Mouse (Mus musculus) adrenal gland, adult 10 weeks (tissue): ENCODE results near the gene Acacb. TPM values are rescaled to one million over a fixed set of nuclear protein-coding genes. Genes with fewer than 3 reads are reported as not detected.

Experiments
- polyA plus RNA-seq: library from polyadenylated mRNA; stranded (reverse); fragments of 350-450 nt; fragmentation: Illumina TruSeq; extraction: RNeasy Lipid Tissue Mini Kit (QIAGEN cat#74804); gene quantifications from one replicate; pipeline ENCODE4 v1.2.3, GENCODE M21; 2014; ENCODE audit warnings: low read depth, low replicate concordance

The Acacb gene
- 6.4 TPM for polyA plus RNA-seq

DNA sequence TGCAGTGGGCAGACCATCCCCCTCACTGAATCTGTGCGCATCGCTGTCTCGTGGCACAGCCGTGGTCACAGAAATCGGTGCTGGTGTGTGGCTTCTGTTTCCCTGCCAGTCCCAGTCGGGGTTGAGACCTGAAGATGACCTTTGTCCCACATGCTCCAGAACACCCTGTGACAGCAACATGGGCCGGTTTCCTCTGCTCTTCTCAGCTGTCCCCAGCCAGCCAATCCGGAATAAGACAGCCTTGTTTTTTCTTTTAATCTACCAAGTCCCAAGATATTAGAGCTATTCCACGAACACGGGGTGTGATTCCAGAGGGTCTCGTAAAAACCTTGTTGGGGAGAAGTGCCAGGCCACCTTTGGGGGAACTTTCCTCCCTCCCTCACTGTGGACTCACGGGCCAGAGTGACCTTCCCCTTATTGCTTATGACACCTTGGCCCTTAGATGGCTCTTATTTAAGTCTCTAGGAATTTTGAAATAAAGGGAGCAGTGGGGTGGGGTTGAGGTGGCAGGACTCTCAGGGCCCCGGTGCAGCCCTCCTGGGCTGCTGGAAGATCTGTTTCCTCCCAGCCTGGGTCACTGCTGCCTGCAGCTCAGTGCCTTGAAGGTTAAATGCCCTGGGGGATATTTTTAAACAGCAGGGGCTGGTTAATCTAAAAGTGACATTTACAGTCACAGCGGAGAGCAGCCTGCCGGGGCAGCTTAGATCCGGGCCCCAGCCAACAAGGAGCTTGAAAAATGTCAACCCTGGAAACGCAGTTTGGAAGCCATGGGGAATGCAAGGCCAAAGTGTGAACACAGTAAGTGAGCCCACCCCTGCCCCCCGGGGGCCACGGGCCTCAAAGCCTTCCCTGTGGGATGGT, at the start of gene Acacb:
TSS of gene Acacb (plus strand) at position 508 of the 861 bp plus-strand sequence.

DNA sequence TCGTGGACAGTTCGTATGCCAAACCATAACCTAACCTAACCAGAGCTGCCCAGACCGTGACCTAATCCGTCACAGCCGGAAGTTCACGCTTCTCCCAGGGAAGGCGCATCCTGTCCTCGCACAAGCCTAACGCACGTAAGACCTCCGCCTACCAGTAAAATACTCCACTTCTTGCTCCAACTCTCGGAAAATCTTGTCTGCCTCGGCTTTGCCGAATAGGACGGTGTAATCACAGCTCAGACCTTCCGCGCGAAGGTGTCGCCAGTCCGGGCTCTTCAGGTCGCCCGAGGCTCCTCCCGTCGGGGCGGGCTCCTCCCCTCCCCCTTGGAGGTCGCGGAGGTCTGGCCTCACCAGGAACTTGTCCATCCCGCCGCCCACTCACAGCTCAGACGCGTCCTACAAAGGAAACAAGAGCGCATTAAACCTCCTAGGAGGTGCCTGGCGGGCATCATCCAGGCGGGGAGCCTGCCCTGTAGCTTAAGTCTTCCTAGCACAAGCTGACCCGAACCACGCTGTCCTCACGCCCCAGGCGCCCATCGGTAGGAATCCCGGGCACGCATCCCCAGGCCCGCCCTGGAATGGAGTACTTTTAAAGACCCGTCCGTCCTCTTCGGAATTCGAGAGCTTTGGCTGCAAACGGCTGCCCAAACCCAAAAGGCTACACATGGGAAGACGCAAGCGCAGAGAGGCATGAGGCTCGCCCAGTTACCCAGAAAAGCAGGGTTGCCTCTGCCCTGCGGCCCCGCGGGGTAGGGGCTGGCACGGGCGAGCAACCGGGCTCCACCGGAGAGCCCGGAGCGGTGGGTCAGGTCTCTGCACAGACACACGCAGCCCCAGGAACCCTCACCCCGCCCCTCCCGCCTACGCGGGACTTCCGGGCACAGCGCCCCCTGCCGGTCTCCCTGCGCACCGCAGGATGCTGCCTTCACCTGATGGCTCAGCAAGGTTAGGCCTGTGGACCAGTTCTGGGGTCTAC, 18.7 kb upstream of the Acacb start, which contains the start of gene Alkbh2:
TSS of gene Alkbh2 (minus strand) at position 845 of the 976 bp plus-strand sequence.

DNA sequence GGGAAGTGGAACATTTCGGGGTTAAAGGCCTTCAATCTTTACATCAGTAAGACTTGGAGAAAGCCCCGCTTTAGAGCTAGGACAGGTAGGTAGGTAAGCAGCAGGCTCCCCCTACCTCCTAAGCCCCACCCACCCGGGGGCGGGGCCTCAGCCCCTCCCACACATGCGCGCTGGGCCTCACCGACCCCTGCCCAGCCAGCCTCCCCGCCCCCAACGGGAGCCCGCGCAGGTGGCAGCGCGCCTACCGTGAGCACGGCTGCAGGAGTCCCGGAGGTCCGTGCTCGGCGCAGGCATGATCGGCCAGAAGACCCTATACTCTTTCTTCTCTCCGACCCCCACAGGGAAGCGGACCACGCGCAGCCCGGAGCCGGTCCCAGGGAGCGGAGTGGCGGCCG, 16.1 kb upstream of the Acacb start, which contains the start of gene Ung:
TSS of gene Ung (plus strand) at position 176 of the 395 bp plus-strand sequence.

DNA sequence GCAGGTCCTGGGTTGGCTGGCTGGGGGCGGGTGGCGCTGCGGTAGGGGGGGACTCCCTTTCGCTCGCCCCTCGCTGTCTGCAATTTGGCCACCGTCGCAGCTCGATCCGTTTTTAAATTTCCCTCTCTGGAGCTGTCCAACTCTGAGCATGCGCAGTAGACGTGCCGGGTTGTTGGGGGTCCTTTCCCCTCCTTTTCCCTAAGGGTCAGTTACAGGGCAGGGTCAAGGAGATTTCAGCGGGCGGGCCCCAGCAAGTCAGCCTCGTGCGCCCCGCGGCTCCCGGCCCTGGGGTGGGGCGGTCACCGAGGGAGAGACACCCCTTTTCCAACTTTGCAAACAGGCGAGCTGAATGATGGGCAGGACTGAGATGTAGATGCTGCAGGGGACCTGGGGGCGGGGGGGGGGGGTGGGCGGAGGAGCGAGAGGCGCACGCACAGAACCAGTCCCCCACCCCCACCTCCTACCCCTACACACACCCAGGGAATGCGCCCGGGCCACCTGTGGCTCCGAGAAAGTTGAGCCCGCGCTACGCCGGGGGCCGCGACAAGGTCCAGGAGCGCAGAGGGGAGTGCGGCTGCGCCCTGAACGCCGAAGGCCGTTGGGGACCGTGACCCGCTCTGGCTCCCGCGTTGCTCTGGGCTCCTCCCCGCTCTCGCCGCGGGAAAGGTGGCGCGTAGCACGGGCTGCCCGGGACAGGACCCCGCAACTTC, 127.5 kb downstream of the Acacb start, which contains the start of gene Foxn4:
TSS of gene Foxn4 (minus strand) at position 115 of the 710 bp plus-strand sequence.

DNA sequence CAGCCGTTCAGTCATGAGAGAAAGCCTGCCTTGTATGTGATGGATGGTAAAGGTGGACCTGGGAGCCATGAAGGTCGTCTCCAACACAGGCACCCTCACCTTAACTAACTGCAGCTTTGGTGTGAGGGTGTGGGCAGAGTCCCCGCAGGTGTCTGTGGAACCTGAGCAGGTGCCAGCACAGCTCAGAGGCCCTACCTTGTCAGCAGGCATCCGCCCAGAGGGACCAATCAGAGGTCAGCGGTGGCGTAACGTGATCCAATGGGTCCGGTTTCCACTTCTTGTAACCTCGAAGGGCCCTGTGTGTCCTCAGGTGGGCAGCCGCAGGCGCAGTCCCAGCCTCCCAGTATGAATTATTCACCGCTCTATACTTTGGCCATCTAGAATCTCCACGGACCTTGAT, 142.5 kb downstream of the Acacb start, which contains the start of gene Myo1h:
TSS of gene Myo1h (plus strand) at position 293 of the 400 bp plus-strand sequence.

Other genes starting within 250 kb of the Acacb start
- 15.9 TPM for gene Coro1c, start 237.8 kb upstream of the Acacb start, polyA plus RNA-seq
- gene Ssh1, start 152.6 kb upstream of the Acacb start, polyA plus RNA-seq: 1.6 TPM
- not detected for gene Dao, start 142.8 kb upstream of the Acacb start, polyA plus RNA-seq
- gene Usp30, start 81.1 kb upstream of the Acacb start, polyA plus RNA-seq: 4.2 TPM
- not detected for gene Svop, start 55.0 kb upstream of the Acacb start, polyA plus RNA-seq
- gene Alkbh2, start 18.3 kb upstream of the Acacb start, polyA plus RNA-seq: not detected
- 0.41 TPM for gene Ung, start 16.1 kb upstream of the Acacb start, polyA plus RNA-seq
- gene Foxn4, start 127.3 kb downstream of the Acacb start, polyA plus RNA-seq: not detected
- not detected for gene Myo1h, start 142.6 kb downstream of the Acacb start, polyA plus RNA-seq
- gene Kctd10, start 234.0 kb downstream of the Acacb start, polyA plus RNA-seq: 38.4 TPM
- gene Ube3b, start 234.1 kb downstream of the Acacb start, polyA plus RNA-seq: 5.7 TPM